Mouse (Mus musculus): Measurements from ENCODE around the gene Fnip2. TPM values are rescaled to one million over a fixed set of nuclear protein-coding genes. Genes with fewer than 3 reads are reported as not detected.
"Not testable (repeated sequence)": the region's sequence is repeated elsewhere in the genome, so short reads cannot be mapped to it uniquely, and the experiment has no call there.

The Fnip2 gene
- polyA plus RNA-seq, 1 experiment from 2014 or later, result 7.3 TPM

GRCm38 (mm10) chr3:79575576-79576467, 8.2 kb upstream of the Fnip2 start:
- peak overlapping the region; percentile 59 for H3K27ac ChIP-seq
- no peaks in the 10 kb centered on the region for H3K9me3 ChIP-seq
- peak; percentile 69; the same call in 1 of the 2 replicates for ATAC-seq (ENCODE audit: low FRiP score)
- H3K4me2 ChIP-seq, result peak overlapping the region; percentile 21; the same call in 1 of the 2 replicates
- 17% methylated on average over 10 of the region's 10 CpGs for WGBS
- no peaks in the 10 kb centered on the region for H3K27me3 ChIP-seq
- H3K9ac ChIP-seq, result no peak overlapping the region
- no peak overlapping the region for H3K4me3 ChIP-seq (replicated peaks)
- H3K36me3 ChIP-seq (replicated peaks), result no peaks in the 10 kb centered on the region
- peaks cover 16% of the 10 kb centered on the region for H3K4me1 ChIP-seq

GRCm38 (mm10) chr3:79574336-79574735, 6.7 kb upstream of the Fnip2 start:
- no peaks in the 10 kb centered on the region for H3K27me3 ChIP-seq
- no peaks in the 10 kb centered on the region for H3K9me3 ChIP-seq
- no peak overlapping the region for H3K9ac ChIP-seq
- H3K4me1 ChIP-seq, result peaks cover 16% of the 10 kb centered on the region
- H3K4me2 ChIP-seq, result no peak overlapping the region
- H3K27ac ChIP-seq, result no peak overlapping the region
- no peak for ATAC-seq (ENCODE audit: low FRiP score)
- H3K4me3 ChIP-seq (replicated peaks), result no peak overlapping the region
- WGBS, result 79% methylated on average over 3 of the region's 3 CpGs
- H3K36me3 ChIP-seq (replicated peaks), result no peaks in the 10 kb centered on the region

- WGBS, result 97% methylated on average over 5 of the region's 5 CpGs
- peaks cover 16% of the 10 kb centered on the region for H3K4me1 ChIP-seq
- ATAC-seq (ENCODE audit: low FRiP score); H3K9ac ChIP-seq; H3K27ac ChIP-seq; H3K4me3 ChIP-seq (replicated peaks); H3K4me2 ChIP-seq; H3K27me3 ChIP-seq; H3K9me3 ChIP-seq; H3K36me3 ChIP-seq (replicated peaks): not testable (repeated sequence)
These were observed 5.8 kb upstream of the Fnip2 start for GRCm38 (mm10) chr3:79573376-79573775.

GRCm38 (mm10) chr3:79572399-79572798, 4.8 kb upstream of the Fnip2 start:
- H3K9ac ChIP-seq, result no peak overlapping the region
- H3K4me3 ChIP-seq (replicated peaks), result no peak overlapping the region
- 77% methylated on average over 2 of the region's 3 CpGs for WGBS
- ATAC-seq (ENCODE audit: low FRiP score), result no peak
- no peak overlapping the region for H3K27ac ChIP-seq
- H3K9me3 ChIP-seq, result no peaks in the 10 kb centered on the region
- H3K27me3 ChIP-seq, result no peaks in the 10 kb centered on the region
- no peaks in the 10 kb centered on the region for H3K36me3 ChIP-seq (replicated peaks)
- no peak overlapping the region for H3K4me2 ChIP-seq
- peaks cover 16% of the 10 kb centered on the region for H3K4me1 ChIP-seq

GRCm38 (mm10) chr3:79569351-79569681, 1.7 kb upstream of the Fnip2 start:
- Histone ChIP-seq H3K4me2 (no peak overlapping the region), H3K9me3 (no peaks in the 10 kb centered on the region), H3K9ac (no peak overlapping the region), H3K36me3 (replicated peaks) (no peaks in the 10 kb centered on the region), H3K27ac (no peak overlapping the region), H3K4me1 (peaks cover 12% of the 10 kb centered on the region), H3K4me3 (replicated peaks) (no peak overlapping the region), H3K27me3 (no peaks in the 10 kb centered on the region)
- no peak for ATAC-seq (ENCODE audit: low FRiP score)
- WGBS, result 88% methylated on average over 3 of the region's 3 CpGs

GRCm38 (mm10) chr3:79568629-79569350, 1.2 kb upstream of the Fnip2 start:
- Histone ChIP-seq H3K27ac (peak overlapping the region; percentile 73; the same call in 1 of the 2 replicates), H3K36me3 (replicated peaks) (no peaks in the 10 kb centered on the region), H3K4me1 (peaks cover 12% of the 10 kb centered on the region), H3K27me3 (no peaks in the 10 kb centered on the region), H3K9ac (no peak overlapping the region; the same call in 1 of the 2 replicates), H3K9me3 (no peaks in the 10 kb centered on the region), H3K4me3 (replicated peaks) (no peak overlapping the region; the same call in 1 of the 2 replicates), H3K4me2 (peak overlapping the region; percentile 85)
- 81% methylated on average over 14 of the region's 16 CpGs for WGBS
- no peak for ATAC-seq (ENCODE audit: low FRiP score)

GRCm38 (mm10) chr3:79566716-79567691, 592 bp downstream of the Fnip2 start:
- H3K27me3 ChIP-seq, result no peaks in the 10 kb centered on the region
- WGBS, result 3% methylated on average over 59 of the region's 60 CpGs
- H3K4me3 ChIP-seq (replicated peaks), result peak overlapping the region; percentile 83
- peak overlapping the region; percentile 85 for H3K4me2 ChIP-seq
- H3K9ac ChIP-seq, result peak overlapping the region; percentile 84
- no peaks in the 10 kb centered on the region for H3K36me3 ChIP-seq (replicated peaks)
- no peaks in the 10 kb centered on the region for H3K9me3 ChIP-seq
- ATAC-seq (ENCODE audit: low FRiP score), result peak; percentile 74; the same call in 1 of the 2 replicates
- peak overlapping the region; percentile 78 for H3K27ac ChIP-seq
- H3K4me1 ChIP-seq, result peaks cover 15% of the 10 kb centered on the region

GRCm38 (mm10) chr3:79564875-79565606, 2.6 kb downstream of the Fnip2 start:
- H3K4me3 ChIP-seq (replicated peaks), result no peak overlapping the region
- no peaks in the 10 kb centered on the region for H3K9me3 ChIP-seq
- no peak for ATAC-seq (ENCODE audit: low FRiP score)
- no peaks in the 10 kb centered on the region for H3K36me3 ChIP-seq (replicated peaks)
- 87% methylated on average over 10 of the region's 10 CpGs for whole genome bisulfite sequencing
- H3K27ac ChIP-seq, result no peak overlapping the region
- H3K27me3 ChIP-seq, result no peaks in the 10 kb centered on the region
- no peak overlapping the region for H3K4me2 ChIP-seq
- peaks cover 16% of the 10 kb centered on the region for H3K4me1 ChIP-seq
- H3K9ac ChIP-seq, result no peak overlapping the region

- WGBS, result 83% methylated on average over 2 of the region's 2 CpGs
- H3K9ac ChIP-seq, result no peak overlapping the region
- H3K4me1 ChIP-seq, result peaks cover 16% of the 10 kb centered on the region
- H3K27ac ChIP-seq, result no peak overlapping the region
- H3K36me3 ChIP-seq (replicated peaks), result no peaks in the 10 kb centered on the region
- no peak overlapping the region for H3K4me2 ChIP-seq
- no peaks in the 10 kb centered on the region for H3K9me3 ChIP-seq
- H3K4me3 ChIP-seq (replicated peaks), result no peak overlapping the region
- no peaks in the 10 kb centered on the region for H3K27me3 ChIP-seq
- ATAC-seq (ENCODE audit: low FRiP score), result no peak
These were observed 4.1 kb downstream of the Fnip2 start for GRCm38 (mm10) chr3:79563511-79563910.

GRCm38 (mm10) chr3:79561784-79562715, 5.5 kb downstream of the Fnip2 start:
- no peak overlapping the region for H3K9ac ChIP-seq
- no peak overlapping the region for H3K4me2 ChIP-seq
- H3K27ac ChIP-seq, result no peak overlapping the region
- no peak overlapping the region for H3K4me3 ChIP-seq (replicated peaks)
- ATAC-seq (ENCODE audit: low FRiP score), result no peak
- no peaks in the 10 kb centered on the region for H3K9me3 ChIP-seq
- 83% methylated on average over 10 of the region's 10 CpGs for WGBS
- no peaks in the 10 kb centered on the region for H3K36me3 ChIP-seq (replicated peaks)
- H3K4me1 ChIP-seq, result peaks cover 16% of the 10 kb centered on the region
- no peaks in the 10 kb centered on the region for H3K27me3 ChIP-seq
